Mouse (Mus musculus) gastrocnemius, postnatal 36 days (tissue): ENCODE results near the gene Sh3yl1. TPM values are rescaled to one million over a fixed set of nuclear protein-coding genes. Genes with fewer than 3 reads are reported as not detected.

Experiments
- DNase-seq, 2 experiments: peaks; one replicate each; pipeline ENCODE4 v3.0.0; 2022
- intact Hi-C: fragments of 180-260 bp; cut with DNase I; formaldehyde crosslinking; loops from one replicate; pipeline ENCODE4 v1.15.1; 2025
- total RNA-seq, 2 experiments: library from RNA; stranded (reverse); gene quantifications; 2 replicates each; pipeline ENCODE4 v1.2.3; 2021

Sh3yl1 gene
- total RNA-seq, 2 experiments from 2014 or later = 0.97 to 1.2 TPM

DNA sequence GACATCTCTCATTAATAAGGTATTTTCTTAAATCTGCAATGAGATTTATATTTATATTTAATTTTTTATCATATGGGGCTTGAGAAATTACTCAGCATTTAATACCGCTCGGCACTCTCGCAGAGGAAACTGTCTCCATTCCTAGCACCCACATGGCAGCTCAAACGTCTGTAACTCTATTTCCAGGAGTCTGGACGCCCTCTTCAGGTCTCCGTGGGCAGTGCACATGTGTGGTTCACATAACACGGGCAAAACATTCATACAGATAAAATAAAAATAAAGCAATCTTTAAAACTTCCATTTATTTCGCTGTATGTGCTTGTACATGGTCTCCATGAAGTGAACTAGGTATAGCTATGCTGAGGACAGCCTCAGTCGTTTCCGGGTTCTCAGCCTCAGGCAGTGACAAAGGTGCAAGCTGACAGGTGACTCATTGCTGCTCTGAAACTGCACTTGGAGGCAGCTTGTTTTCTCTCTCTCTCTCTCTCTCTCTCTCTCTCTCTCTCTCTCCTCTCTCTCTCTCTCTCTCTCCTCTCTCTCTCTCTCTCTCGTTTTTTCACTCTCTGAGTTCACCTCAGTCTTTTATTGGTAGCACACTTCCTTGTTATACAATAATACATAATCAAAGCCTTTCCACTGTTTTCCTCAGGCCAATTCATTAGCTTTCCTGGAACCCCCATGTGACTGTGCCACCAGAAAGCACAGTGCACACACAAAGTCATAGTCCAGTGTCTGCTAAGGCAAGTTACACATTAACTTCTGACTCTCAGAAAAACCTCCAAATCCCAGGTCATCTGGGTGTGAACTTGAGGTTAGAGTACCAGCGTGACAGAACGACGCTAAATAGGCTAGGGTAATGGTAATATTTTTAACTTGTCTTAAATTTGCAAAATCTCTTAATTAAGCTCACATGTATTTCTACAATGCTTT is 31.9 kb downstream of the Sh3yl1 start:
- no peak for DNase-seq
- intact Hi-C loops = no loop called here

DNA sequence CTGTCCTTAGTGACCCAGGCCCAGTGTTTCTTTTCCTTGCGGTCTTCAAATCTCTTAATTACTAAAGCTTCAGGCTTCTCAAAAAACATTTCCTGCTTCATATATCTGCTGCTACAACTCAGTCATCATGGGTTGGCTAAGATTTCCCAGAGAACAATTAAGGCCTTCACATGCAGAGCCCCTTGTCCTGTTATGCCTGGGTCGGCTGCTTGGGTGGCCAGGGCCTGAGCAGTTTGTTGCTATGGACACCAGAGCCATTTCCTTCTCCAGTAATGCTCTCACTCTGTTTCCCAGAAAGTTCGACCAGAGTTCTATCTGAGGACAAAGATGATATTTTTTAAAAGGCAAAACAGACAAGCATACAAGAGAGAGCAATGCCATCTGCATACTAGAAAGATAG is 32.7 kb downstream of the Sh3yl1 start:
- no peak for DNase-seq
- intact Hi-C loops = no loop called here

DNA sequence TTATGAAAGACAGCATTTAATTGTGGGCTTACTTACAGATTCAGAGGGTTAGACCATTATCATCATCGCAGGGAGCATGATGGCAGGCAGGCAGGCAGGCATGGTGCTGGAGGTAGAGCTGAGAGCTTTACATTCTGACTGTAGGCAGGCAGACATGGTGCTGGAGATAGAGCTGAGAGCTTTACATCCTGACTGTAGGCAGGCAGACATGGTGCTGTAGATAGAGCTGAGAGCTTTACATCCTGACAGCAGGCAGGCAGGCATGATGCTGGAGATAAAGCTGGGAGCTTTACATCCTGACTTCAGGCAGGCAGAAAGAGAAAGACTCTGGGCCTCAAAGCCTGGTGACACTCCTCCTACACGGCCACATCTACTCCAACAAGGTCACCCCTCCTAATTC is 59.2 kb downstream of the Sh3yl1 start:
- intact Hi-C loops = no loop called here
- no peak for DNase-seq

DNA sequence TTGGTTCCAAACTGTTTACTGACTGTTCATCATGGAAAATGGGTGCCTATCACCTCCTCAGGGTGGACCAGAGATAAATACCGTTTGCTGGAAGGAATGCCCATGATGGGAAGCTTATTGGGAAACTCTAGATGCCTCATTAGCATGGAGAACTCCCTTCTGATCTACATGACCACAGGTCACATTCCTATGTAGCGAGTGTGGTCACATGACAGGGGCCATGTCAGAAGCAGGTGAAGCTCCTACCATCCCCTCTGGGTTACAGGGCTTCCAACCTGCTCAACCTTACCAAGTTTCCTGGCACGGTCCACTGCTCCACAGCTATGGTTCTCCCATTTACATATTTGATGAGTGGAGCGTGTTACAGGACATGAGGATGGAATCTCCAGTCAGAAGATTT is 92.3 kb downstream of the Sh3yl1 start:
- no peak for DNase-seq
- intact Hi-C loops = no loop called here

DNA sequence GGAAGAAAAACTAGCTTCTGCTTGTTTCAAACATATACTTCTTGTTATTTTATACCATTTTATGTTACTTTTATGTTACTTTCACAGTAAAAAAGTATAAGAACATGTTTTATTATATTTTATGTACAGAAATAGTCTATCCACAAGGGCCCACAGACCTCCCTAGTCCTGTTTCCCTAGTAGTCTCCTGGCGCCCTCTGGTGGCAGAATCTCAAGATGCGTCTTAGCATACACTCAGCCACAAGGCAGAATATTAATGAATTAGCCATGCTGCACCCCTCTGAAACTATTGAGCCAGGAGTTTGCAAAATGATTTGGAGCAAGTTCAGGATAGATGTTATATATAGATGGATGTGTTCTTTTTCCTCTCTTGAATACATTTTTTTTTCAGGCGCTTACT is 93.5 kb downstream of the Sh3yl1 start:
- peak in 1 of 2 experiments; percentile 28 for DNase-seq
- intact Hi-C loops = no loop called here

DNA sequence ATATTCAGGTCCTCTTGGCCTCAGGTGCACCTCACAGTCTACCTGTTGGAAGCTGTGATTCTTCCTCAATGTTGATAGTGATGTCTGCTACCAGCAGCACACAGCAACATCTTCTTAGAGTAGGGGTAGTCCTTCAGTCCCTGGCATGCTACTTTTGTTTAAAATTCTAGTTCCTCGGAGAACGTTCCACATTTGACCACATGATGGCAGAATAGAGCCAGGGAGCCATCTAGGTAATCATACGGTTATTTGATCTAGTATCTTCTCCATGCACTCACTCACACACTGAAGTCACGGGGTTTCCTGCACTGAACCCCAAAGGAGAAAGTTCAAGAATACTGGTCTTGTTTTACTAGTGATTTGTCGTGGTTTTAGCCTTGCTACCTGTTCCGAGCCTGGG is 96.7 kb downstream of the Sh3yl1 start:
- intact Hi-C loops = no loop called here
- DNase-seq = no peak

Other genes with a start within 250 kb of the Sh3yl1 start
- under 1 TPM; 0.33 to 0.67 TPM for gene Alkal2, start 27.3 kb upstream of the Sh3yl1 start, total RNA-seq
- gene Acp1, start 79 bp upstream of the Sh3yl1 start, total RNA-seq = 10 to 100 TPM; 31.5 TPM
- gene Fam110c, start 162.2 kb downstream of the Sh3yl1 start, total RNA-seq = not detected